Mouse (Mus musculus): Measurements from ENCODE around the gene Nf2.
A peak's percentile ranks its signal among the peaks of the same experiment; 100 is the strongest.
"Not testable (repeated sequence)": the region's sequence is repeated elsewhere in the genome, so short reads cannot be mapped to it uniquely, and the experiment has no call there.

Nf2 gene

DNA sequence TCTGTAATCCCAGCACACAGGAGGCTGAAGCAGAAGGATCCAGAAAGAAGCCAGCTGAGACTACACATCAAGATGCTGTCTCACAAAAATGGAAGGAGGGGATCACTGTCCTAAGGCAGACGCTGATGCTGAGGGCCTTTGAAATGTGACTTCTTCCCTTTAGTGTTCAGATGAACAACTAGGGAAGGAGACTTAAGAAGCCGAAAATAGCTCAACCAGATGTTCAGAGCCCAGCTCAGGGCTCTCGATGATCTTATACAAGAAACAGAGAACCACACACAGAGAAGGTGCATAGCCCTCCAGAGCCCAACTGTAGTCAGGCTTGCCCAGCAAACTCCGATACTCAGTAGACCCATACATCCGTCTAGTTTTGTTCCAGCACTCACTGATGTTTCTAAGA is 12.0 kb downstream of the Nf2 start:
- DNase-seq (ENCODE audit: low spot score), result no peak

DNA sequence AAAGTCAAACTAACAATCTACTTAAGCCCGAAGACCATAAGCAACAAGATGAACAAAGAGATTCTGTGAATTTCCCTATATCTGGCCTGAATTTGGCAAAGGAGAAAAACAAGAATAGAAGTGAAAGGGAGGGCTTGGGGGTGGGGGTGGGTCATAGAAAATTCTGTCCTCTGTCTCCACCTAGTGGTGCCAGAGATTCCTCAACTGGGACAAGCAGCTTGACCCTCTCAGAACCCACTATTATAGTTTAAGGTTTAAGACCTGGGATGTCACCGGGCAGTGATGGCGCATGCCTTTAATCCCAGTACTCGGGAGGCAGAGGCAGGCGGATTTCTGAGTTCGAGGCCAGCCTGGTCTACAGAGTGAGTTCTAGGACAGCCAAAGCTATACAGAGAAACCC is 12.6 kb downstream of the Nf2 start:
- DNase-seq (ENCODE audit: low spot score), result peak; percentile 40

GRCm38 (mm10) chr11:4835436-4835835 is 13.9 kb downstream of the Nf2 start:
- DNase-seq (ENCODE audit: low spot score), result no peak

- no peak for DNase-seq (ENCODE audit: low spot score)
Measured at GRCm38 (mm10) chr11:4833295-4833939, 15.9 kb downstream of the Nf2 start.

- no peak for DNase-seq (ENCODE audit: low spot score)
Measured at GRCm38 (mm10) chr11:4831066-4831465, 18.3 kb downstream of the Nf2 start.

GRCm38 (mm10) chr11:4827916-4828315 is 21.4 kb downstream of the Nf2 start:
- DNase-seq (ENCODE audit: low spot score), result no peak

DNA sequence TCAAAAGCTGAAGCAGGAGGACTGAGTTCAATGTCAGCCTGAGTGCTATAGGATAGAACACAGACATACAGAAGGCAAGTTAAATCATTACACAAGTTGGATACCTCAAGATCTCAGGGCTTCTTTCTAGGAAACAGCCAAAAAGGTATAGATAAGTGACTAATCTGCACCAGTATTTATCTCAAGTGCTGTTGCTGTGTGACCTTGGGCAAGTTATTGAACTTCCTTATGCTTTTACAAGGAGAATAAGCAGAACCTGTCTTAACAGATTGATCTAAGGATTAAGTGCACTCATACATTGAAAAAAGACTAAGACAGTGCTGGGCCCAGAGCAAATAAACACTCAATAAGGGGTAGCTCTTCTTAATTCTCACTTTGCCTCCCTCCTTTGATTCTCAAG is 22.0 kb downstream of the Nf2 start:
- no peak for DNase-seq (ENCODE audit: low spot score)

DNA sequence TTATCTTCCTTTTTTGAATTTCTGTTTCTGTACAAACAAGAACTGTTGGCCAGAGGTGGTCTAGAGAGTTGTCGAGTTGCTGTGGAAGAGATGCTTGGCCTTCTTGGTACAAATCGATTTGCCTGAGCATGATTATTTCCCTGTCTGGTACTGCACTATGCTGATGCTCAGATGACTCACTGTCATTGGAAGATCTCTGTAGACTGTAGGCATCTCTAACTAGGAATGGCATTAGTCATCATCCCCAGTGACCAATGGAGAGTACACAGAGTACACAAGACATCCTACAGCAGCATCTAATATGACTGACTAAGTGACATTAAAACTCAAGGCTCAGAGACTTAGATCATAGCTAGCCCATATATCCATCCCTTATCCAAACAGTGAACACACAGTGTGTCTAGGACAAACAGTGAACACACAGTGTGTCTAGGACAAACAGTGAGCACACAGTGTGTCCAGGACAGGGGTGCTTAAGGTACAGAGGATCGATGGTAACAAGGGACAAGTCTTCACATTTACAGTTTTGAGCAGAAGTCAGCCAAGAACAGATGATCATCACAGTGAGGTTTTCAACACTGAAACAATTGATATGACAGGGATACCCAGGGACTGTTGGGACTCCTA is 23.1 kb downstream of the Nf2 start:
- no peak for DNase-seq (ENCODE audit: low spot score)

- DNase-seq (ENCODE audit: low spot score), result no peak
Measured at GRCm38 (mm10) chr11:4823655-4824312, 25.6 kb downstream of the Nf2 start.

DNA sequence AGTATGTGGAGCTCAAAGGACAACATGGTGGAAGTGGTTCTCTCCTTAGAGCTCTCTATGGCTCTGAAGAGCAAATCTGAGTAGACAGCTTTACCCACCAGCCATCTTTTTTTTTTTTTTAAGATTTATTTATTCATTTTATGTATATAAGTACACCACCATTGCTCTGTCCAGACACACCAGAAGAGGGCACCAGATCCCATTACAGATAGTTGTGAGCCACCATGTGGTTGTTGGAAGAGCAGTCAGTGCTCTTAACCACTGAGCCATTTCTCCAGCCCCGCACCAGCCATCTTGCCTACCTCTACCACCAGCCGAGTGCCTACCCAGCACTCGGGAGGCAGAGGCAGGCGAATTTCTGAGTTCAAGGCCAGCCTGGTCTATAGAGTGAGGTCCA is 26.9 kb downstream of the Nf2 start:
- not testable (repeated sequence) for DNase-seq (ENCODE audit: low spot score)

- DNase-seq (ENCODE audit: low spot score), result peak; percentile 27
Measured at GRCm38 (mm10) chr11:4821492-4822445, 27.6 kb downstream of the Nf2 start.

- DNase-seq (ENCODE audit: low spot score), result no peak
Measured at GRCm38 (mm10) chr11:4814507-4815450, 34.6 kb downstream of the Nf2 start.

DNA sequence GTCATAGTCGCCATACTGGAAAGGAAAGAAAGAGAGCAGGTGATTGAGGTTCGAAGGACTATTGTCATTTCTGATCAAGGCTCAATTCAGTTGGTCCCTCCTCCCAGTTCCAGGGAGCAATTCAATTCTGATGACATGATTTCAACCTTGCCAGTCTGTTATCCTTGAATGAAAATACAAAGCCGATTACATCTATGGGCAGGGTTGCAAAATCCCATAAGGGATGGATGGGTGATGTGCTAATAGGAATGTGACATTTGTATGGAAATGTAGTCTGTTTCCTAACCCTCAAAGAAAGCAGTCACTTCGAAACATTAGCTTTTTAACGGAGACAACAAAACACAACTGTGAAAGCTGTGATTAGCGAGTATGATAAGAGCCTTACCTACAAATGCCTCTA is 41.0 kb downstream of the Nf2 start:
- no peak for DNase-seq (ENCODE audit: low spot score)

DNA sequence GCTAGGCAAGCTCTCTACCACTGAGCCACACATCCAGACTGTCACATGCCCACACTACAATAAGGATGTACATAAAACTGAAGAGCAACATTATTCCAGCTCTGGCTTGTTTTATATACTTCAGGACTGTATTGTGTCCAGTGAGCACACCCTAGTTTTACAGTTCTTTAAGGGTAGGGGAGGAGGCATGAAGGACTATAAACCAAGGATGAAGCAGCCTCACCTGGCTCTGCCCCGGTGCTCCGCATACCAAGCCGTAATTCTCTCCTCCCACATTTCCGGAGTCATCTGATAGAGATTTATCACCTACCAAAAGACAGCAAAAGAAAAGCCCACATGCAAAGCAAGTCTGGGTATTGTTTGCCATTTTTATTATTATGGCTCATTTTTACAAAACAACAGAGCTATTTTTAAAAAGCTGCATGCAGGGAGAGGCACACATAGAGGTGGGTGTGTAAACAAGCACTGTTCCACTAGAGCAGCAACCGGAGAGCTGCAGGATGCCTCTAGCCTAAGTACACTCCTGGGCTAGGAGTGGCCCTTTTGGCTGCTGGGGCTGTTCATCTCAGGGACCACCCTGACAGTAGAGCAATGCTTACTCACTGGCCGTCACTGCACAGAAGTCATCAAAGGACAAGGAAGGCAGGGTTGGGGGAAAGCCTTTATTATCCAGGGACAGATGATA is 43.2 kb downstream of the Nf2 start:
- DNase-seq (ENCODE audit: low spot score), result no peak

DNA sequence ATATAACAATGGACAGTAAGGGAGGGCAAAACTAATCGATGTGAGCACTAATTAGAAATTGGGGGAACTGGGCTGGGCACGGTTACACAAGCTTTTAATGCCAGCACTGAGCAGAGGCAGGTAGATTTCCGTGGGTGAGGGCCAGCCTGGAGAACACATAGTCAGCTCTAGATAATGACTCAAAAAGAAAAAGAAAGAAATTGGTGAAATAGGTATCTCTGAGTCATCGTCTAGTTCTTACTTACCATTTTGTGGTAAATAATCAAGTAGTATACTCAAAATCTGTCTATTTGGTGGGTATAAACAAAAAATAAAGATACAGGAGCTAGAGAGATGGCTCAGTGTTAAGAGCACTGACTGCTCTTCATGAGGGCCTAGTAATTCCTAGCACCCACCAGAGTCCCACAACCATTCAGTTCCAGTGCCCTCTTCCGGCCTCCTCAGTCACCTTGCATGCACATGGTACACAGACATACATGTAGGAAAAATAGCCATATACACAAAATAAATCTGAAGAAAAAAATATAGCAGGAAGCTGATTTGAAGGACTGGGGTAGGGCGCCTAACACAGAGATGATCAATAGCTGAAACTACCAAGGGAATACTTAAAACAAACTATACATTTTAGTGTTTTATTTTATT is 44.3 kb downstream of the Nf2 start:
- DNase-seq (ENCODE audit: low spot score), result no peak

GRCm38 (mm10) chr11:4803951-4804350 is 45.4 kb downstream of the Nf2 start:
- DNase-seq (ENCODE audit: low spot score), result peak; percentile 17

DNA sequence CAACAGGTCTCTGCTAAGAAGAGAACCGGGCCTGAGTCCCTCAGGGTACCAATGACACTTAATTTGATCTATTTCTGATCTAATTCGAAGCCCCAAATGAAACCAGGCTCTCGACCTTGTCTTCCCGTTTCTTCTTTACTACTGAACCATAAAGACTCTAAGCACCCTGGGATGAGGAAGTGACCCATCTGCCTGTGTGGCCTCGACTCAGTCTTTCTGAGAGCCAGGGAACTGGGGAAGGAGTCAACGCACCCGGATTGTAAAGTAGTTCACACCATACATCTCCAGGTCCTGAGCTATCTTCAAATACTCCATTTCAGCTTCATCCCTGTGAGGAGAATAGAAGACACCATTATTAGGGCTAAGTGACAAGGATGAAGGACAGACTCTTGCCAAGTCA is 45.9 kb downstream of the Nf2 start:
- no peak for DNase-seq (ENCODE audit: low spot score)

DNA sequence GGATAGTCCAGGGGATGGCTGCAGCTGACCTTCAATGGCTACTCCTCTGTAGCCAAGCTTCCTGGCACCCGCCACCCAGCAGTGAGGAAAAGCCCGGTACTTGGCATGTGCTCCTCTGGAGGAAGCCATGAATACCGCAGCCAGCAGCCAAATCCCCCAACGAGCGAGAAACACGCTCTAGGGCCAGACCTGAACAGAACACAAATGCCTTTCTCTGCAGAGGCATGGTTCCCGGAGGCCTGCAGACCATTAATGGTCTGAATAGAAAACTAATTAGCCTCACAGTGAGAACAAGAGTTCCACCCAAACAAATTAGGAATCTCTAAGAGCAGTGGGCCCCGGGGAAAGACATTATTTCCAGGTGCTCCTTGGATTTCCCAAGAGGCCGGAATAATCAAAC is 46.3 kb downstream of the Nf2 start:
- DNase-seq (ENCODE audit: low spot score), result no peak

GRCm38 (mm10) chr11:4802401-4802800 is 46.9 kb downstream of the Nf2 start:
- DNase-seq (ENCODE audit: low spot score), result not testable (repeated sequence)

DNA sequence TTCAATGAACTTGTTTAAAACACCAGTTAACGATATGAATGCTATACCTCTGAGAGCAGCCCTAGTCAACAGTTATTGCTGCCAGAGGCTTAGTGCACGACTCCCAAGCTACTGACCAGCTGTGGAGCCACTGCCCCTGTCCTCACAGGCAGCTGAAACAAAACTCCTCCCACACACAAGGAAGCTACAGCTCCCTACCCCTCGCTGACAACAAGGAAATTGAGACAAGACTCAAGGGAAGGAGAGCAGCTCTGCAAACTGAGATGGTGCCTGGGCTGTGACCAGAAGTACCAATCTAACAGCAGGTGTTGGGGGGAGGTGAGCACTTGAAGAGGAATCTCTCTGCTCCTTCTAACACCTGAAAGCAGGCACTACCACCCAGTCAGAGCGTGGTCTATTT is 48.7 kb downstream of the Nf2 start:
- no peak for DNase-seq (ENCODE audit: low spot score)
